Mouse (Mus musculus) frontal cortex, adult 2 months (tissue): ENCODE data around the gene Zfp330. TPM values are rescaled to one million over a fixed set of nuclear protein-coding genes. Genes with fewer than 3 reads are reported as not detected.

Source experiments
- DNase-seq, 2 experiments: peaks; one replicate each; pipeline ENCODE4 v3.0.0; 2022; ENCODE audit warnings: low spot score in 1 of 2; ENCODE audit errors: extremely low spot score in 1 of 2
- polyA plus RNA-seq: library from polyadenylated mRNA; depleted of rRNA; stranded (reverse); fragments of >200 nt; gene quantifications from 2 replicates; pipeline ENCODE4 v1.2.3, GENCODE M21; 2012; rRNA removed

Zfp330 gene
- 41.2 and 47.4 TPM in 2 replicates for polyA plus RNA-seq

DNA sequence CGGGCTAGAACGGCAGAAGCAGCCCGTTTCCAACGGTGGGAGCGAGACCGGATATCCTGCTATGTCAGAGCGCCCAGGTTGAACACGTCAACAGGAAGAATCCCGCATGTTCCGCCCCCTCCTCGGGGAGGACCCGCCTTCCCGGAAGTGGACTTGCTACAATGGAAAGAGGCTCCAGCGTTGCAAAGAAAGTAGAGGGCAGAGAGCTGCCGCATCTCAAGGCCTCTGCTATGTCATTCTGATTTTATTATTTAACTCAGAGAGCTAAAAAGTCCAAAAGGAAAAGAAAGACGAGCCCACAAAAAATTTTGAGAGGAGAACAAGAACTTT lies at the start of gene Zfp330:
TSS of gene Zfp330 (minus strand) at position 68 of the 330 bp plus-strand sequence.
- peak; percentile 90 to 96 for DNase-seq

DNA sequence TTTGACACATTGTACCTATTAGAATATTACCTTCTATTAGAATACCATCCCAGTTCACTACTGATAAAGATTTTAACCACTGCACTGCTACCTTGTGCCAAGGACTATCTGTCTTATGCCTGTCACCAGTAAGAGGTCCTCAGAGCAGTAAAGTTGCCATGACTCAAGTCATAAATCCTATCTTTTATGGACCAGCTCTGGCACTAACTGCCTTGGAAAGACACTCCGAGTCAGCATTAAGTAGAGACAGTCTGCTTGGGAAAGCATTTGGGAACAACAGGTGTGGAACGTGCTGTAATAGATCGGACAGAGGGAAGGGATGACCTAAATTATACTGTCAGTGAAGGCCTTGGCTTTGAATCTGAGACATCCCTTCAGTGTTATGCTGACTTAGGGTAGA lies 4.0 kb upstream of the Zfp330 start:
- DNase-seq: no peak

DNA sequence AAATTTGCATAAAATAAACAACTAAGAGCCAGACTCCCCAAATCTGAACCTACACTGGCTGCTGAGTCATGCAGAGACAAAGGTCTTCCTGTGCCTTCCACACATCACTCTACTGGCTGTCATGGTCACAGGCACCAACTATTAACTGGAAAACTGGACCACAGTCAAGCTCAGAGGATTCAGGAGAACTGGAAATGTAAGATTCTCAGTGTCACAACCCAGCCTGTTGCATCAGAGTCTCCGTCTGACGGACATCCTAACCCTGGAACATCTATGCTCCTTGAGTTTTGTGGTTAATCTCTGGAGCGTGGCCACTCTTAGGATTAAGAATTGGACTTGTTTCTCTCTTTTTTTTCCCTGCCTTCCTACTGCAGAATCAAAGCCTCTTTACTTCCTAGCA lies 3.4 kb upstream of the Zfp330 start:
- DNase-seq: no peak

DNA sequence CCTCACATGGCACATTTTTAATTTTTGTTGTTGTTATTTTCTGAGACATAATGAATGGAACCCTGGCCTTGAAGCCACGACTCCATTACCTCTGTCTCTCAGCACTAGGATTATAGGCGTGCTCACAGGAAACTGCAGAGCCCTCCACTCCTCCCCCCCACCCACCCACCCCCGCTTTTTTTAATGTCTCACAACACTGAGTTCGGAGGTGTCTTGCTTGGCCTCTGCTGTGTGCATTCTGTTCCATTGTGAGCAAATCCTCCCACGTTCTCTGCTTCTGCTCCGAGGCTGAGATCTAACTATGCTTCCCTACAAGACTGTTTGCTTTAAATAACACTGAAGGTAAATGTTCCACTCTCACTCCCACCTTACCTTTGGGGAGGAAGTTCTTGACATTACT lies 522 bp upstream of the Zfp330 start:
- peak; percentile 20 to 32 for DNase-seq

GRCm38 (mm10) chr8:82773332-82774092 lies 448 bp downstream of the Zfp330 start:
- no peak for DNase-seq

DNA sequence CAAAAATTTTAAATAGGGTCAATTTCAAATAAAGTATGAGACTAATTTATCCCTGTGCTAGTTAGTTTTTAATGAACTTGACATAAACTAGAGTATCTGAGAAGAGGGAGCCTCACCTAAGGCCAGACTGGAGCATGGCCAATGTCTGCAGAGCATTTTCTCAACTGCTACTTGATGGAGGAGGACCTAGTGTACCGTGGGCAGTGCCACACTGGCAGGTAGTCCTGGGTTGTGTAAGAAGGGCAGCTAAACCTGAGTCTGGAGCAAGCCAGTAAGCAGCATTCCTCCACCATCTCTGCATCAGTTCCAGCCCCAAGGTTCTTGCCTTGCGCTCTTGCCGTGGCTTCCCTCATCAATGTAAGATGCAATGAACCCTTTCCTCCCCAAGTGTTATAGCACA lies 3.1 kb downstream of the Zfp330 start:
- DNase-seq: no peak

DNA sequence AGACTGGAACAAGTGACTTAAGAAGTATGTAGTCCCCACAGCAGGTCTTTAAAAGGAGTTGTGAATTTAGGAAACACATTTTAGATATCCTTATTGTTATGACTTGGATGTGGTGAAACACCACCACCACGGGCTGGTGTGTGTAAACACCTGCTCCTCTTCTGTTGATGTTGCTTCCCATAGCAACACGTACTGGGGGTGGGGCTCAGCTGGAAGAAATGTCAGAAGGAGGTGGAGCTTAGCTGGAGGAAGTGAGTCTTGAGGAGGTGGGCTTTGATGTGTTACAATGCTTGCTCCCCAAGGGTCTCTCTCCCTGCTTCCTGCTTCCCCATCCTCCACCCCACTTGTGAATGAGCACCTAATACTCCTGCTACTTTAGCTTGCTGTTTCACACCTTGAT lies 14.9 kb downstream of the Zfp330 start:
- DNase-seq: no peak

DNA sequence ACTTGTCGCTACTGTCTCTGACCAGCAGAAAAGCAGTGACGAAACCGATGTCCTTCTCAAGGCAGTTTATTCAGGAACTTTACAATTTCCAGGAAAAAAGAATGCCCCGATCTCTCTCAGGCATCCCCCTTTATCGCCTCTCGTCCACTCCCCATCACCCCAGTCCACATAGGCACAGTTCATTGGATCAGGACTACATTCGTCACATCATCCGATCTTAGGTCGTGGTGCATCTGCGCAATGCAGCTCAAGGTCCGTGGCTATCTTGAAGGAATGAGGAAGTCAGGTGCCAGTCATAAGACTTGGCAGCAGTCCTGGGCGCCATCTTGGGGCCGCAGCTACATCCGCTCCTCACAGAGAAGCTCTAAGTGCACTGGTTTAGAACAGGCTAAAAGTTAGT lies 19.0 kb downstream of the Zfp330 start:
- DNase-seq: no peak

GRCm38 (mm10) chr8:82746617-82747016 lies 27.3 kb downstream of the Zfp330 start:
- no peak for DNase-seq

DNA sequence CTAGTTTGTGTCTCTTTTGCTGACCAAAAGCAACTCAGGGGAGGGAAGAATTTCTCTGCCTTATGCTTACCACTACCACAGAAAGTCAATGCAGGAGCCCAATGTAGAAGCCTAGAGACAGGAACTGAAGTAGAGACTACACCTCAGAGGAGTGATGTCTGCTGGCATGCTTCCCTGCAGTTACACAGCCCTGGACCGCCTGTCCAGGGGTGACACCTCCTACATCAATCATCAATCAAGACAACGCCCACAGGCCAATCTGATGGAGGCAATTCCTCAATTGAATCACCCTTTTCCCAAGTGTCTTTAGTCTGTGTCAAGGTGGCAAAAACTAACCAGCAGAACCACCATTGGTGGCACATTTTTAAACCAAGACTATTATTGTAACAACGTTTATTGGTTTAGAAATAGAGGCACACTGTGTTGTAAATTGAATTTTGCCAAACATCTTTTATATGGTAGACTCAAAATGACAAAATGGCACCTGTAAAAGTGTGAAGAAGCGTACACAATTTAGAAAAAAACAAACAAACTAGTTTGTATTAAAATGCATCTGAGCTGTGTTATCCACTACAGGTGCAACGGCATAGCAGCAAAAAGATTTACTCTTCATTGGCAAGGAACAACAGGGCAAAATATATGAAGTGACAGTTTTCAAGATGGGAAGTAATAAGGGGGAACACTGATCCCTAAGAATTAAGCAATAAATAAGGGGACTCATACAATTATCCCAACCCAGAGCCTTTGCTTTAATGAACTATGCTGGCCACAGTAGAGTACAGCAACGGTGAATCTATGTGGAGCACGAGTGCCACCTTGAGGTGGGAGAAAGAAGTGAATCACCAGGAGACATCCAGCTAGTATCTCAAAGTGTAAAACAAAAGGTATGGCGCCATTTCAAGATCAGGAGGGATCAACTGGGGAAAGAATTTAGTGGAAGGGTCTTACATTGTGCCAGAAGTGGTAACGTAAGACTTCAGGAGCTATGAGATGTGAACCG lies 29.8 kb downstream of the Zfp330 start:
- DNase-seq: peak; percentile 33 to 87

Other genes starting within 250 kb of the Zfp330 start
- 14.3 and 17.2 TPM in 2 replicates for gene Rnf150, start 89.2 kb upstream of the Zfp330 start, polyA plus RNA-seq